Mouse (Mus musculus) heart, embryonic 10.5 days (tissue): Measurements from ENCODE around the gene Ifitm5. TPM values are rescaled to one million over a fixed set of nuclear protein-coding genes. Genes with fewer than 3 reads are reported as not detected.
"Not testable (repeated sequence)": the region's sequence is repeated elsewhere in the genome, so short reads cannot be mapped to it uniquely, and the experiment has no call there.

Experiments used
- DNase-seq: peaks from one replicate; pipeline ENCODE4 v3.0.0-alpha.2; 2017; ENCODE audit warnings: low spot score
- H3K27ac ChIP-seq: fragments of 300-500 bp; sonication (generic); 2 replicates; pipeline ENCODE4 v1.5.1; 2016; ENCODE audit warnings: mild to moderate bottlenecking
- H3K27me3 ChIP-seq: fragments of 300-500 bp; sonication (generic); 2 replicates; pipeline ENCODE4 v1.6.1; 2016; ENCODE audit warnings: mild to moderate bottlenecking; ENCODE audit not compliant: poor library complexity, insufficient read depth, severe bottlenecking
- H3K36me3 ChIP-seq: fragments of 300-500 bp; sonication (generic); 2 replicates; pipeline ENCODE4 v1.6.1; 2016; ENCODE audit warnings: mild to moderate bottlenecking, moderate library complexity
- H3K4me1 ChIP-seq: fragments of 300-500 bp; sonication (generic); 2 replicates; pipeline ENCODE4 v1.6.1; 2016; ENCODE audit warnings: mild to moderate bottlenecking
- H3K4me3 ChIP-seq: fragments of 300-500 bp; sonication (generic); 2 replicates; pipeline ENCODE4 v1.5.1; 2016; ENCODE audit warnings: mild to moderate bottlenecking, moderate library complexity
- H3K9me3 ChIP-seq: fragments of 300-500 bp; sonication (generic); 2 replicates; pipeline ENCODE4 v1.6.1; 2016; ENCODE audit warnings: mild to moderate bottlenecking, moderate library complexity
- WGBS: fragments of 180-500 bp; shearing (Covaris S2); methylation state at CpG from one replicate; pipeline ENCODE4 v1.1.7; 2016; 5-methylcytosine and 5-hydroxymethylcytosine counted together
- polyA plus RNA-seq: library from polyadenylated mRNA; unstranded; fragments of >200 nt; fragmentation: Nextera tagmentation; extraction: Ambion mirVana; gene quantifications from 2 replicates; pipeline ENCODE4 v1.2.1, GENCODE M21; 2016

Ifitm5 gene
- 1.8 and 2.3 TPM in 2 replicates for polyA plus RNA-seq

DNA sequence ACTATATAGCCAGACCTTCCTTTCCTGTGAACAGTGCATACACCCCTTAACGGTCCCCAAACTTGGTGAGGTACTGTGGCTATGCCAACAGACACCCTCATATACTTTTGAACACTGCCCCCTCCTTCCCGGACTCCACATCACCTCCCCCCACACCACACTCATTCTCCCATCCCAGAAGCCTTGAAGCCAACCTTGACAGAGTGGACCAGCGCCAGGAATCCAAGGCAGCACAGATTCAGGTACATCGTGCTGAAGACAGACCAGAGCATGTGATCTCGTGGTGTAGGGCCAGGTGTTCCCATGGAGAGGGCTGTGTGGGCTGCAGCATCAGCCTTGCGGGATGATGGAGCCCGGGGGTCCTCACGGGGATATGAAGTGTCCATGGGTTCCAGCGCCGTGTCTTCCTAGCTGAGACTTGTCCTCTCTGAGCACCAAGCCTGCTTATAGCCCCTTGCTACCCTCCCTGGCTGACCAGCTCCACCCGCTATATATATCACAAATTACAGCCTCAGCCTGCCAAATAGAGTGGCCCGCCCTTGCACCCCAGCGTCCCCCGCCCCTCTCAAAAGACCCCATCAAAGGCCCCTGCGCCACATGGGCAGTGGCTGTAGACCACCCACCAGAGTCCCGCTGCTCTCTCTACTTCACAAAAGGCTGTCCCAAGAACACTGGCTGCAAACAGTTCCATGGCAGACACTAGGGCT lies at the start of gene Ifitm5:
Gene Ifitm5, minus strand, starts transcription at position 468 of the 707 bp plus-strand sequence.
- H3K27me3 ChIP-seq, result no peaks in the 10 kb centered on the region
- 0 out of 2 replicates have a peak within 1 kb of the TSS, but pooled peaks have one; percentile 13 for H3K27ac ChIP-seq
- peaks cover 57% of the 10 kb centered on the region for H3K4me1 ChIP-seq
- H3K36me3 ChIP-seq, result peaks cover 51% of the 10 kb centered on the region
- no peaks in the 10 kb centered on the region for H3K9me3 ChIP-seq
- no peak within 1 kb of the TSS for H3K4me3 ChIP-seq
- WGBS, result 85% methylated on average over 16 of the region's 16 CpGs
- DNase-seq, result no peak

DNA sequence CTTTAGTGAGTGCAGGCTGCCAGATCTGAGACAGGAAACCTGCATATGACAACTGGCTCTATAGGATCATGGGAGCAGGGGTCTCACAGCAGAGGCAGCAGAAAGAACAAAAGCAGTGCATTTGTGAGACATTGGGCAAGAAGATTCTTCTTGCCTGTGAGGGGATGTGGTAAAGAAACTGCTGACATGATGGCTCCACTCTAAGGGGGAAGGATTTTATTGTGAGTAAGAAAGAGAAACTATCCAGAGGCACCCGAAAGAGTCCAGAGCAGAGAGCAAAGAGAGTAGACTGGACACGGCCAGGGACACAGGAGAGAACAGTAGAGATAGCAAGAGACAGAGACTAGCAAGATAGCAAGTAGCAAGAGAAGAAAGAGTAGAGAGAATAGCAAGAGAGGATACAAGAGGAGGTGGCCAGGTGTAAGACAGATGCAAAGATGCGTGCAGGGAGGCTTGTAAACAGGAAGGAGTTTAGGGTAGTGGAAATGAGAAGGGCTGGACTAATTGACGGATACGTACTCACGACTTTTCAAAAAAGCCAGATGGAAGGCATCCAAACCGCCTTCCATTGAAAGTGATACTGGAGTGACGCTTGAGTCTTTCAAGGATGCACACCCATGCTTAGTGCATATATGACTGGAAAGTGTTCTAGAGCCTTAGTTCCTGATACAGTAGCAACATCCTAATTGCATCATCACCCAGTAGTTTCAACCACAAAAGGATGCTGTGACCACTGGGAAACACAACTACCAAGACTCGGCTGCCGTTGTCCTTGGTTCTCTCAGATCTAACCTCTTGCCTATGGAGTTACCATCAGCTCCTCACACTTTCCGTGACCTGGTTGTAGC lies 49.0 kb upstream of the Ifitm5 start:
- no peak overlapping the region for H3K4me3 ChIP-seq
- no peak overlapping the region for H3K27ac ChIP-seq
- DNase-seq, result no peak
- no peaks in the 10 kb centered on the region for H3K9me3 ChIP-seq
- 88% methylated on average over 11 of the region's 11 CpGs for WGBS
- no peaks in the 10 kb centered on the region for H3K4me1 ChIP-seq
- H3K27me3 ChIP-seq, result no peaks in the 10 kb centered on the region
- no peaks in the 10 kb centered on the region for H3K36me3 ChIP-seq

DNA sequence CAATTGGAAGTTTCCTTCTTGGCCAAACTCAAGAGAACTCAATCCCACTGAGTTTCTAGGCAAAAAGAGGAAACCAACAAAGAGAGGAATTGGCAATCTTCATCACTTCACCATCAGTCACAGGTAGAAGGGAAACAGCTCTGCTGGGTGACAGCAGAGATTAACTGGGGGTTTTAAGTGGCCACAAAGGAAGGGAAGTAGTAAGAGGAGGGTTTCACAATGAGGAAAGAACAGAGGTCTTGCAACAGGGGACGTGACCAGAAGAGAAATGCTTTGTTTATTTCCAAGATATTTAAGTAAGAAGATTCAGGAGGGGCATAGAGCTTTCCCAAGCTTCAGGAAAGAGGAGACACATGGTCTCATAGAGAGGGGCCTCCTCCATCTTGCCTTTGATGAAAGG lies 47.7 kb upstream of the Ifitm5 start:
- Histone ChIP-seq H3K9me3 (no peaks in the 10 kb centered on the region), H3K27me3 (no peaks in the 10 kb centered on the region), H3K4me3 (no peak overlapping the region), H3K4me1 (no peaks in the 10 kb centered on the region), H3K27ac (no peak overlapping the region), H3K36me3 (no peaks in the 10 kb centered on the region)
- DNase-seq, result no peak
- 61% methylated on average over 1 of the region's 1 CpGs for WGBS

DNA sequence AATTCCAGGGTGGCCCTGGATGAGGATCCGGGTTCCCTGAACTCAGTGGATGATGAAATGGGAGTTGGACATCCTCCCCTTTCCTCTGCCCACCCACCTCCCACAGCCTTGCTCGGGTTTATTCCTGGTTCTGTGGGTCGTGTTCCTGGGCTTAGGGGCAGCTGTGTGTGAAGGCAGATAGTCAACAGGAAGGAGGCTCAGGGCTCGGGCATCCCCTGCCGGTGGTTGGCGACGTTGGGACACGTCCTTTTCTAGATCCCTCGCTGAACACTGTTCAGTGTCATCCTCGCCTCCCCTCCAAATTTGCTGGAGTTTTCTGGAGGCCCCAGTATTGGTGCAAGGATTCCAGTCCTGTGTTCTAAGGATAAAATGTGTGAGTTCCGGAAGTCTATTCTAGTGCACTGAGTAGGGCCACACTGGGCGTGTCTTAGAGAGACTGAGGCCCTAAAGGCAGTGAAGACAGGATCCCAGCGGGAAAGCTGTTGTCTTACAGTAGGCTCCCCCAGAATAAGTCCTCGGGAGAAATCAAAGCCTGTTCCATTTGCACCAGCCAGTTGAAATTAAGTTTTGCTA lies 41.1 kb upstream of the Ifitm5 start:
- Histone ChIP-seq H3K27me3 (peaks cover 16% of the 10 kb centered on the region; the same call in 1 of the 2 replicates), H3K4me3 (no peak overlapping the region), H3K36me3 (no peaks in the 10 kb centered on the region), H3K27ac (no peak overlapping the region), H3K4me1 (peaks cover 3% of the 10 kb centered on the region; the same call in 1 of the 2 replicates), H3K9me3 (no peaks in the 10 kb centered on the region)
- no peak for DNase-seq
- WGBS, result 71% methylated on average over 14 of the region's 14 CpGs

DNA sequence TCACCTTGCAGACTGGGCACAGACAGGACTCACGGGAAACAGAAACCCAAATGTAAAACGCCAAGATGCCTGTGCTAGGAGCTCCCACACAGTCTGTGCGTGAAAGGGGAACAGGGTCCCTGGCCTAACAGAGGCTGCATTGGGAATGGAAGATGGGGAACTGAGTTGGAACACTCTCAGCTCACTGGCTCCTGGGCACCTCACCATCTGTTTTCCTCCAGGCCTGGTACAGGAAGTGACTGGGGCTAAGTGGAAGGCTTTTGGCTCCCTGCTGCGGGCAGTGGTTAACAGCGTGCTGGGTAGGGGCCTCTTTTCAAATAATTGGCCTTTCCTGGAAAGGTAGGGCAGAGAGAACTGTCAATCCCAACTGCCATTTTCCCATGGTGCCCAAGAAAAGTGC lies 40.5 kb upstream of the Ifitm5 start:
- Histone ChIP-seq H3K4me3 (no peak overlapping the region), H3K27me3 (peaks cover 16% of the 10 kb centered on the region; the same call in 1 of the 2 replicates), H3K4me1 (peaks cover 3% of the 10 kb centered on the region; the same call in 1 of the 2 replicates), H3K36me3 (no peaks in the 10 kb centered on the region), H3K9me3 (no peaks in the 10 kb centered on the region), H3K27ac (no peak overlapping the region)
- 62% methylated on average over 5 of the region's 5 CpGs for WGBS
- DNase-seq, result no peak

DNA sequence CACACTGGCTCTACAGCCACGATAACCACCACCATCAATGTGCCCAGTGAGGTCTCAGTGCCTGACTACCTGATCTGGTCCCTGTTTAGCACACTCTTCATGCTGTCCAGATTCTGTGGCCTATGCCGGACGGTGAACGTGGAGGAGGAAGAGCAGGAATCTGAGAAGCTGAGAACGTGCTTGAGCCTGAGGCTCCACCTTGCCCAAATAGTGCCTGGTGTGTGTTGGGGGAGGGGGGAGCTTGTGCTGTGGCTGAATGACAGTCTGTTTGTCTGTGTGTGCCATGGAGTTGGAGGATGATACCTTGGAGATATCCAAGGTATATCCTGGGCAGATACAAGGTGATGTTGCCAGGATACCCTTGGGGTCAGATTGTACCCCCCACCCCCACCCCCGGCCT lies 40.1 kb upstream of the Ifitm5 start:
- Histone ChIP-seq H3K4me3 (no peak overlapping the region), H3K4me1 (peaks cover 3% of the 10 kb centered on the region; the same call in 1 of the 2 replicates), H3K27ac (no peak overlapping the region), H3K27me3 (peaks cover 16% of the 10 kb centered on the region; the same call in 1 of the 2 replicates), H3K36me3 (no peaks in the 10 kb centered on the region), H3K9me3 (no peaks in the 10 kb centered on the region)
- WGBS, result 54% methylated on average over 6 of the region's 6 CpGs
- DNase-seq, result no peak

DNA sequence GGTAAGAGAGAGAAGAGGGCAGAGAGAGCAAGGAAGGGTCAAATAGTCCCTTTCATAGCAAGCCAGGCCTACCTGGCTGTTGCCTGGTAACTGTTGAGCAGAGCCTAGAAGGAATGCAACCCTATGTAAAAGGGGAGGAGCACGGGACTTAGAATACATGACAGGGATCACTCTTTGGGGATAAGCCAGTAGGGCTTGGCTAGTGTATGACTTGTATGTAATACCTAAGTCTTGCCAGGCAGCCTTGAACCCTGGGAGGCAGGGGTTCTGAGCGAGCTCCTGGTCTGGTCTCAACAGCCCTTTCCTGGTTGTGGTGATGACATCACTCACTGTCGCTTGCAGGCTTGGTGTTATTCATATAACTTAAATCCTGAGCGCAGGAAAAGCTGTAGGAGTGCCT lies 38.9 kb upstream of the Ifitm5 start:
- Histone ChIP-seq H3K27me3 (peaks cover 17% of the 10 kb centered on the region; the same call in 1 of the 2 replicates), H3K4me1 (peaks cover 3% of the 10 kb centered on the region; the same call in 1 of the 2 replicates), H3K36me3 (no peaks in the 10 kb centered on the region), H3K9me3 (no peaks in the 10 kb centered on the region), H3K27ac (no peak overlapping the region), H3K4me3 (no peak overlapping the region)
- no peak for DNase-seq
- 80% methylated on average over 4 of the region's 4 CpGs for WGBS

DNA sequence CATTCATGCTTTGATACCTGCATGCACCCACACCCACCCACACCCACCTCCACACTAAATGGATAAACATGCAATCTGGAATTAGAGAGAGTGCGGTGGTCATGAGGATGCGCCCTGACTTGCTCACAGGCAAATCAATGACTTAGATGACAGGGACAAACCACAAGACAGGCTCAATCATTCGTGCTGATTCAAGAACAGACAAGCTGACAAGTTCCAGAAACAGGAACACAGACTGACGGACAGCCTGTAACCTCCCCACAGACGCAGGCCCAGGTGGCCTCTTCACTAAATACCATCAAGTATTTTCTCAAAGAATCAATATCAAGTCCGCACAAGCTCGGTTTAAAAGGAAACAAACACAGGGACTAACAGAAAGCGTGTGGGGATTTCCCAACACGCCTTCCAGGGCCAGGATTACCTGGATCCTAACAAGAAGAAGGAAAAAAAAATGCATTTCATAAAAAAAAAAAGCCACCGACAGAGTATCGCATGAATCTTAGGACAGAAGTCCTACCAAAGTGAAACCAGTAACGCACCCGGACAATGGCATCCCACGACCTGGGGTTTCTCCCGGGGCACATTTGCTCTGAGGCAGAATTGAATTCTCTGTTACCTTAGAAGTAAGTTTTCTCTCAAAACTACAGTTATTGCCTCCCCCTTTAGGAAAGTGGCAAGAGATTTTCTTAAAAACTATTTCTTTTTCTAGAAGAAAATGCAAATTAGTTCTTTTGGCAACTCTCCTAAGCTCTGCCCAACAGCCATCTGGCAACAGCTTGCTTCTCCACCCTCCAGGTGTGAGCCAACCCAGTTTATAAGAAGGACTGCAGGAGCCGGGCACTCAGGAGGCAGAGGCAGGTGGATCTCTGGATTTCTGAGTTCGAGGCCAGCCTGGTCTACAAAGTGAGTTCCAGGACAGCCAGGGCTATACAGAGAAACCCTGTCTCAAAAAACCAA lies 37.4 kb upstream of the Ifitm5 start:
- 80% methylated on average over 17 of the region's 17 CpGs for WGBS
- no peak for DNase-seq

DNA sequence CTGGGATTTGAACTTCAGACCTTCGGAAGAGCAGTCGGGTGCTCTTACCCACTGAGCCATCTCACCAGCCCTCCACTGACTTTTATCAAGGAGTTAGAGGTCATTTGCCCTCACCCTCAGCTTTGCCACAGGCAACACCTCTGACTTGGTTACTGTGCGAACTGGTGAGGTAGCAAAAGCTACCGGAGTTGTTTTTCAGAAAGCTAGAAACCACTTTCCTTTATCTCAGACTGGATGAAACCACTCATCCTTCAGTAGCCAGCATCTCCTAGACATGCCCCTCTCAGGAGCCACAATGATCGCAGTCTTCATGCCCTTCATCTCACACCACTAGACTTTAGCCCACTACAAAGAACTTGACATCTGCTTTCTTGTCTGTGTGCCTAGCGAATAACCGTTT lies 32.9 kb upstream of the Ifitm5 start:
- Histone ChIP-seq H3K36me3 (no peaks in the 10 kb centered on the region), H3K9me3 (no peaks in the 10 kb centered on the region), H3K27ac (no peak overlapping the region), H3K4me3 (no peak overlapping the region), H3K27me3 (peaks cover 17% of the 10 kb centered on the region; the same call in 1 of the 2 replicates), H3K4me1 (no peaks in the 10 kb centered on the region)
- 63% methylated on average over 7 of the region's 7 CpGs for WGBS
- no peak for DNase-seq

More for the DNA sequence above, 37.4 kb upstream of the Ifitm5 start:
- H3K4me1 ChIP-seq, result peaks cover 3% of the 10 kb centered on the region; the same call in 1 of the 2 replicates
- no peak overlapping the region for H3K27ac ChIP-seq
- H3K36me3 ChIP-seq, result no peaks in the 10 kb centered on the region
- peaks cover 25% of the 10 kb centered on the region; the same call in 1 of the 2 replicates for H3K27me3 ChIP-seq
- no peak overlapping the region for H3K4me3 ChIP-seq
- no peaks in the 10 kb centered on the region for H3K9me3 ChIP-seq

DNA sequence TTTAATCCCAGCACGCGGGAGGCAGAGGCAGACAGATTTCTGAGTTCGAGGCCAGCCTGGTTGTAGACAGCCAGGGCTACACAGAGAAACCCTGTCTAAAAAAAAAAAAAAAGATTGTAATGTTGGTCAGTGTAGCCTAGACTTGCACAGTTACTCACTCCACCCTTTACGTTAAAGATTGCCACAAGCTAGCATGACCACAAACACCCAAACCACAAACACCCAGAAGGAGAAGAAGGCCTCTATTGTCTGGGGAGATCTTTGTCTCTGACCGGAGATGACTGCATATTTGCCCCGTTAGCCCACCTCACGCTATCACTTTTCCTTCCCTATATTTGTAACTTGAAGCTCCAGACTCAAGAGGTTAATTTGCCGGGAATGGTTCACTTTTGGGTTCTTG lies 31.6 kb upstream of the Ifitm5 start:
- H3K4me3 ChIP-seq, result no peak overlapping the region
- no peaks in the 10 kb centered on the region for H3K4me1 ChIP-seq
- H3K27me3 ChIP-seq, result peaks cover 17% of the 10 kb centered on the region; the same call in 1 of the 2 replicates
- DNase-seq, result no peak
- H3K27ac ChIP-seq, result no peak overlapping the region
- no peaks in the 10 kb centered on the region for H3K36me3 ChIP-seq
- no peaks in the 10 kb centered on the region for H3K9me3 ChIP-seq
- 82% methylated on average over 8 of the region's 8 CpGs for WGBS

DNA sequence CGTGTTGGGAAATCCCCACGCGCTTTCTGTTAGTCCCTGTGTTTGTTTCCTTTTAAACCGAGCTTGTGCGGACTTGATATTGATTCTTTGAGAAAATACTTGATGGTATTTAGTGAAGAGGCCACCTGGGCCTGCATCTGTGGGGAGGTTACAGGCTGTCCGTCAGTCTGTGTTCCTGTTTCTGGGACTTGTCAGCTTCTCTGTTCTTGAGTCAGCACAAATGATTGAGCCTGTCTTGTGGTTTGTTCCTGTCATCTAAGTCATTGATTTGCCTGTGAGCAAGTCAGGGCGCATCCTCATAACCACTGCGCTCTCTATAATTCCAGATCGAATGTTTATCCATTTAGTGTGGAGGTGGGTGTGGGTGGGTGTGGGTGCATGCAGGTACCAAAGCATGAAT lies 26.6 kb upstream of the Ifitm5 start:
- not testable (repeated sequence) for DNase-seq, H3K4me1 ChIP-seq, H3K36me3 ChIP-seq, H3K9me3 ChIP-seq, H3K27ac ChIP-seq, H3K4me3 ChIP-seq
- peaks cover 25% of the 10 kb centered on the region for H3K27me3 ChIP-seq
- WGBS, result 85% methylated on average over 9 of the region's 9 CpGs

DNA sequence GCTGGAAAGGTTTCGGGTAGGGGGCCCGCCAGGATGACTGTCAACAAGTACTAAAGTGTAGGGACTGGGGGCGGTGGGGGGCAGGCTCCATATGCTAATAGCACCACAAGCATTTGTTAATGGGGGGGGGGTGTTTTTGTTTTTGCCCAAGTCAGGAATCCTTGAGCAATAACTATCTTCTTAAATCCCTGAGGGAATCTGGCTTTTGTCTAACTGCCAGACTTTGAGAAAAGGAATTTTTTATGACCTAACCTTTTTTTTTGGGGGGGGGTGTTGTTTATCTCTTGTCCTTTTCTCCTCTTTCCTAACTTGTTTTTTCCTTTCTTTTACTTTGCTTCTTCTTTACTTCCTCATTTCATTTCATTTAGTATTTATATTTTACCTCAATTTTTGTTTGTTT lies 25.4 kb upstream of the Ifitm5 start:
- Histone ChIP-seq H3K4me1 (peaks cover 19% of the 10 kb centered on the region), H3K27ac (no peak overlapping the region), H3K9me3 (no peaks in the 10 kb centered on the region), H3K27me3 (peaks cover 37% of the 10 kb centered on the region), H3K4me3 (no peak overlapping the region), H3K36me3 (no peaks in the 10 kb centered on the region)
- 22% methylated on average over 3 of the region's 3 CpGs for WGBS
- DNase-seq, result no peak
